Mouse (Mus musculus) heart, postnatal 4 days (tissue): ENCODE results near the gene Lce1g. TPM values are rescaled to one million over a fixed set of nuclear protein-coding genes. Genes with fewer than 3 reads are reported as not detected.

Experiments used
- DNase-seq: peaks from one replicate; pipeline ENCODE4 v3.0.0; 2021
- total RNA-seq, 2 experiments: library from RNA; stranded (reverse); gene quantifications; 2 replicates each; pipeline ENCODE4 v1.2.3; 2021

Lce1g gene
- total RNA-seq = not detected

- no peak for DNase-seq
These were observed at the start of gene Lce1g for GRCm38 (mm10) chr3:92752238-92752637. Gene Lce1g (minus strand): TSS chr3:92752338.

- DNase-seq = no peak
These were observed 38.3 kb upstream of the Lce1g start, which contains the start of gene Lce1j for GRCm38 (mm10) chr3:92790414-92790813. Gene Lce1j (minus strand): TSS chr3:92790514.

- no peak for DNase-seq
These were observed 26.7 kb upstream of the Lce1g start, which contains the start of gene Lce1i for GRCm38 (mm10) chr3:92778799-92779198. Gene Lce1i (minus strand): TSS chr3:92778899.

- DNase-seq = no peak
These were observed 19.4 kb upstream of the Lce1g start for GRCm38 (mm10) chr3:92771573-92771972.

- DNase-seq = no peak
These were observed 12.8 kb upstream of the Lce1g start, which contains the start of gene Lce1h for GRCm38 (mm10) chr3:92764965-92765364. Gene Lce1h (minus strand): TSS chr3:92765065.

GRCm38 (mm10) chr3:92753197-92753596 lies 1.1 kb upstream of the Lce1g start:
- DNase-seq = no peak

- no peak for DNase-seq
These were observed 13.1 kb downstream of the Lce1g start, which contains the start of gene Gm38119 for GRCm38 (mm10) chr3:92738996-92739395. Gene Gm38119 (minus strand): TSS chr3:92739096.

- DNase-seq = no peak
These were observed 29.5 kb downstream of the Lce1g start for GRCm38 (mm10) chr3:92722631-92723030.

- DNase-seq = no peak
These were observed 31.9 kb downstream of the Lce1g start, which contains the start of gene Lce1f for GRCm38 (mm10) chr3:92720250-92720649. Gene Lce1f (minus strand): TSS chr3:92720350.

- no peak for DNase-seq
These were observed 37.0 kb downstream of the Lce1g start for GRCm38 (mm10) chr3:92715122-92715521.

GRCm38 (mm10) chr3:92708974-92709373 lies 43.2 kb downstream of the Lce1g start, which contains the start of gene Lce1e:
Gene Lce1e (minus strand): TSS chr3:92709074.
- DNase-seq = no peak

Other genes starting within 250 kb of the Lce1g start
- gene 2310046K23Rik, start 217.8 kb downstream of the Lce1g start, total RNA-seq = not detected
- gene Ivl, start 178.6 kb downstream of the Lce1g start, total RNA-seq = not detected
- not detected for gene Smcp, start 163.3 kb downstream of the Lce1g start, total RNA-seq
- gene 2210017I01Rik, start 144.8 kb downstream of the Lce1g start, total RNA-seq = not detected
- gene Lce6a, start 130.7 kb downstream of the Lce1g start, total RNA-seq = not detected
- not detected for gene Lce1a1, start 104.0 kb downstream of the Lce1g start, total RNA-seq
- not detected for gene Lce1b, start 95.4 kb downstream of the Lce1g start, total RNA-seq
- not detected for gene Lce1a2, start 82.0 kb downstream of the Lce1g start, total RNA-seq
- not detected for gene Lce1c, start 73.1 kb downstream of the Lce1g start, total RNA-seq
- not detected for gene Lce1d, start 65.1 kb downstream of the Lce1g start, total RNA-seq
- not detected for gene Lce1e, start 43.3 kb downstream of the Lce1g start, total RNA-seq
- not detected for gene Lce1f, start 32.0 kb downstream of the Lce1g start, total RNA-seq
- not detected for gene Gm38119, start 13.2 kb downstream of the Lce1g start, total RNA-seq
- gene Lce1h, start 12.7 kb upstream of the Lce1g start, total RNA-seq = not detected
- not detected for gene Lce1i, start 26.6 kb upstream of the Lce1g start, total RNA-seq
- gene Lce1j, start 38.2 kb upstream of the Lce1g start, total RNA-seq = not detected
- not detected for gene Lce1k, start 55.6 kb upstream of the Lce1g start, total RNA-seq
- not detected for gene Kprp, start 74.9 kb upstream of the Lce1g start, total RNA-seq
- not detected for gene Lce1l, start 98.9 kb upstream of the Lce1g start, total RNA-seq
- not detected for gene 2310050C09Rik, start 117.9 kb upstream of the Lce1g start, total RNA-seq
- not detected for gene Lce3a, start 173.9 kb upstream of the Lce1g start, total RNA-seq
- not detected for gene Lce3b, start 180.6 kb upstream of the Lce1g start, total RNA-seq
- not detected for gene Lce3c, start 192.1 kb upstream of the Lce1g start, total RNA-seq
- not detected for gene Lce3d, start 205.1 kb upstream of the Lce1g start, total RNA-seq
- gene Lce3e, start 214.7 kb upstream of the Lce1g start, total RNA-seq = not detected
- gene Lce3f, start 239.9 kb upstream of the Lce1g start, total RNA-seq = not detected